13 mouse cellular contexts compared by ENCODE assay signal in the genomic region with DNA sequence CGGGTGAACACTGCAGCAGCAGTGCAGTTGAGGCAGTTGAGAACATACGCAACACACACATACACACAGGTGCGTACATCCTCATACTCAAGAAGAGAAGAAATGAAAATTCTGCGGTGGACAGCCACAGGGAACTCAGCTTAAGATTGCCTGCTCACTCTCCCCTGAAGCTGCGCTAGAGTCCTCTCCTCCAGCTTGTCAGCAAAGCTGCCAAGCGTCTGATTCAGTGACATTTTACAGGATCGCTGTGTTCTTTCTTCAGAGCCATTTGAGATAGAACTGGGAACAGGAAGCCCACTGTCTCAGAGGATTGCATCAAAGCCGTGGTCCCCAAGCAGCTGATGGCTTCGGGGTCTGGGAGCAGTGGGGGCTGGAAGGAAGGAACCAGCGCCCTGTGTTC.
"Had no signal": no experiment of that assay in that cellular context is flagged by ENCODE, and none has a peak within 500 bp of the region (broad histone marks: within the 10 kb centered on the region; RNA-seq: fewer than 3 reads in every experiment).

No protein-coding gene starts in this region.

- DNase-seq: kidney, adult 11 months; kidney, adult 8-10 months; kidney, postnatal 10 days; kidney, postnatal 36 days; liver; lung, adult 18-20 months; lung, postnatal 10 days; lung, postnatal 36 days; thymus, postnatal 25 days had no signal

- ATAC-seq: intestine, embryonic 15.5 days; liver, embryonic 12.5 days; midbrain, embryonic 13.5 days; midbrain, embryonic 16.5 days had no signal
